Mouse (Mus musculus) hindbrain, embryonic 14.5 days (tissue): ENCODE measurements at regions not wholly inside any gene's neighbourhood (a gene's known extent, or its start where the extent isn't known, plus 50 kb on each side); places are given as distances from the start of the nearest gene placed in this dataset.

Experiments used
- ATAC-seq: fragments of 200-750 bp; cut with Nextera tagmentation; 2 replicates; pipeline ENCODE4 v1.8.0; 2017; ENCODE audit warnings: moderate number of reproducible peaks, mild to moderate bottlenecking, moderate TSS enrichment, moderate library complexity; ENCODE audit not compliant: low FRiP score
- DNase-seq: peaks from one replicate; pipeline ENCODE4 v3.0.0-alpha.2; 2015; ENCODE audit warnings: low spot score
- H3K27ac ChIP-seq: fragments of 300-500 bp; sonication (generic); 2 replicates; pipeline ENCODE4 v1.5.1; 2014; ENCODE audit warnings: mild to moderate bottlenecking, moderate library complexity
- H3K27me3 ChIP-seq: fragments of 300-500 bp; sonication (generic); 2 replicates; pipeline ENCODE4 v1.6.1; 2014; ENCODE audit warnings: mild to moderate bottlenecking, low read length, mixed read lengths; ENCODE audit not compliant: control insufficient read depth, insufficient read depth
- H3K36me3 ChIP-seq: fragments of 300-500 bp; sonication (generic); replicated peaks from 2 replicates; pipeline ENCODE4 v1.6.1; 2014; ENCODE audit not compliant: control insufficient read depth, insufficient read depth
- H3K4me1 ChIP-seq: fragments of 300-500 bp; sonication (generic); replicated peaks from 2 replicates; pipeline ENCODE4 v1.6.1; 2014; ENCODE audit warnings: antibody characterized with exemption, low read length, mixed read lengths; ENCODE audit not compliant: control insufficient read depth, insufficient read depth
- H3K4me2 ChIP-seq: fragments of 300-500 bp; sonication (generic); replicated peaks from 2 replicates; pipeline ENCODE4 v1.6.1; 2014; ENCODE audit warnings: mild to moderate bottlenecking, moderate library complexity
- H3K4me3 ChIP-seq: fragments of 300-500 bp; sonication (generic); replicated peaks from 2 replicates; pipeline ENCODE4 v1.5.1; 2014; ENCODE audit warnings: mild to moderate bottlenecking, low read length
- H3K9ac ChIP-seq: fragments of 300-500 bp; sonication (generic); 2 replicates; pipeline ENCODE4 v1.6.1; 2014
- H3K9me3 ChIP-seq: fragments of 300-500 bp; sonication (generic); 2 replicates; pipeline ENCODE4 v1.6.1; 2016; ENCODE audit warnings: low read length; ENCODE audit not compliant: control insufficient read depth
- WGBS: fragments of 180-500 bp; shearing (Covaris S2); extraction: QIAGEN DNeasy Blood & Tissue Kit; methylation state at CpG from one replicate; pipeline ENCODE4 v1.1.7; 2014; 5-methylcytosine and 5-hydroxymethylcytosine counted together

DNA sequence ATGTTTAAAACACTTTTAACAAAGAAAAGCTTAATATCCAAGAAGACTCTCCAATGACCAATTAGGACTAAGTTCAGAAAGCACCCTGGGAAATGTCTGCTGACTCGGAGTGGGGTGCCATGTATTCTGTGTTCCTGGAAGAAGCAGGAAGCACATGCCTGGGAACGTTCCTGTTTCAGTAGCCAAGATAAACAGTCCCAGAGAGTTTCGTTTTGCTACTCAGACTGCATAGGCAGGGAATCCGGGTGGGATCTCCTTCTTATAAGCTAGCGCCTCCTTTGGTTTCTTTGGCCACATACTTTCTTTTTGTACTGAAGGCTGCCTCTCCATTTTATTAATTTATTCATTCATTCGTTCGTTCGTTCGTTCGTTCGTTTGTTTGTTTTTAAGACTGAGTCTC lies 101.9 kb upstream of the Smad1 start:
- WGBS: 88% methylated on average over 11 of the region's 11 CpGs
- no peaks in the 10 kb centered on the region for H3K9me3 ChIP-seq
- DNase-seq (no peak), ATAC-seq (no peak)
- H3K36me3 ChIP-seq: no peaks in the 10 kb centered on the region
- H3K9ac ChIP-seq: no peak overlapping the region
- H3K4me1 ChIP-seq: no peaks in the 10 kb centered on the region
- no peak overlapping the region for H3K4me3 ChIP-seq
- H3K27me3 ChIP-seq: no peaks in the 10 kb centered on the region
- H3K27ac ChIP-seq: no peak overlapping the region
- H3K4me2 ChIP-seq: no peak overlapping the region

DNA sequence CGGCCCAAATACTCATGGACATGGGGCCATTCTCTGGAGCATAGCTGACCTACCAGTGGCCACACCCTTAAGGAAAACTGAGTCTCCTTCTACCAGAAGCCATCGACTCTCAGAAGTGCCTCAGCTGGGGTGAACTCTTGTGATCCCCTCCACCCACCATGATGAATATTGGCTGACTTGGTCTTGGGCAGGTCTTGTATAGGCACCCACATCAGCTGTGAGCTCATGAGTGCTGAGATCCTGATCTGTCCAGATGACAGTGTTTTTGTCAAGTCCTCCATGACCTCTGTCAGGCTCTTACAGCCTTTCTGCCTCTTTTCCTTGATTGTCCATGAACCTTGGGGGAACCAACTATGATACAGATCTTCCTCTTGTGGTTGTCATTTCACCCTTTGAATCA lies 99.9 kb upstream of the Smad1 start:
- Histone ChIP-seq H3K4me1 (no peaks in the 10 kb centered on the region), H3K4me3 (no peak overlapping the region), H3K27me3 (no peaks in the 10 kb centered on the region), H3K9ac (no peak overlapping the region), H3K36me3 (no peaks in the 10 kb centered on the region), H3K27ac (no peak overlapping the region), H3K4me2 (no peak overlapping the region), H3K9me3 (no peaks in the 10 kb centered on the region)
- 81% methylated on average over 2 of the region's 2 CpGs for WGBS
- DNase-seq (no peak), ATAC-seq (no peak)

DNA sequence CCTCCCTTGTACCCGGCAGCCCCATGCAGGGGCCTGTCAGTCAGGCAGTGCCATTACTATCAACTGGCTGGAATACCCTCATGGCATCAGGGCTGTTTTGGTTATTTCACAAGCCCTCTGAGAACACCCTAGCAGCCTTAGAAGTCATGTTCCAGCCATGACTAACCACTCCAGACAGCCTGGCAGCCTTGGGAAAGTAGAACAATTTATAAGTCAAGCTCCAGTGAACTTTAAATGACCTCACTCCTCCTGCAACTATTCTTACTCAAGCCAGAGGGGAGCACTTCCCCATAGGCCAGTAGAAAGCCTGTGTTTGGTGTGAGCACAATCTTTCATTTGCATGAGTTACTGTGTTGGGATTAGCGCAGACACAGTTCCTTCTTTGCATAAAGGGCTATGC lies 99.3 kb upstream of the Smad1 start:
- no peak for ATAC-seq
- no peak overlapping the region for H3K4me2 ChIP-seq
- H3K9ac ChIP-seq: no peak overlapping the region
- no peak overlapping the region for H3K4me3 ChIP-seq
- DNase-seq: no peak
- 69% methylated on average over 2 of the region's 2 CpGs for WGBS
- no peaks in the 10 kb centered on the region for H3K9me3 ChIP-seq
- no peaks in the 10 kb centered on the region for H3K36me3 ChIP-seq
- no peak overlapping the region for H3K27ac ChIP-seq
- H3K4me1 ChIP-seq: no peaks in the 10 kb centered on the region
- no peaks in the 10 kb centered on the region for H3K27me3 ChIP-seq

DNA sequence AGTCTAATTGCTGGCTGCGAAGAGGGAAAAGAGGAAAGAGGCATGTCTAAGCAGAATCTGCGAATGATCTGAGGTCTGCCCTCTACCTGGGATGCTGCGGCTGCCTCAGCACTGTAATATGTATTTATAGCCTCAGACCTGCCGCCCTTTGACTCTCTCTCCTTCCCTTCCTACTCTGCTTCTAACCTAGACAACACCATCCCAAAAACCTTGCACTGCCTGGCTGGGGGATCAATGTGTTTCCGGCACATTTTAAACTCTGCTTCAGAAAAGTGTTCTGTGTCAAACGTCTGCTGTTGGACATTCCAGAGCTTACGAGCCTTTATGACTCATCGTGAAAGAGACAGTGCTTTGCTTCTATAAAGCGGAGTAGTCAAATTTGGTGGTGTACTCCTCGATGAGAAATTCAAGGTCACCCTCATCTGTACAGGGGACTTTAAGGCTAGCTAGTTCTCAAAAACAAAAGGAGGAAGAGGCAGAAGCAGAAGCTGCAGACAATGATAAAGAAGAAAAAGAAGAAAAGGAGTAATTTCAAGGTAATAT lies 91.9 kb upstream of the Smad1 start:
- H3K9me3 ChIP-seq: no peaks in the 10 kb centered on the region
- no peak overlapping the region for H3K4me2 ChIP-seq
- H3K27ac ChIP-seq: no peak overlapping the region
- no peaks in the 10 kb centered on the region for H3K36me3 ChIP-seq
- 64% methylated on average over 10 of the region's 10 CpGs for WGBS
- H3K27me3 ChIP-seq: no peaks in the 10 kb centered on the region
- no peaks in the 10 kb centered on the region for H3K4me1 ChIP-seq
- no peak overlapping the region for H3K4me3 ChIP-seq
- no peak for ATAC-seq
- no peak overlapping the region for H3K9ac ChIP-seq
- no peak for DNase-seq

DNA sequence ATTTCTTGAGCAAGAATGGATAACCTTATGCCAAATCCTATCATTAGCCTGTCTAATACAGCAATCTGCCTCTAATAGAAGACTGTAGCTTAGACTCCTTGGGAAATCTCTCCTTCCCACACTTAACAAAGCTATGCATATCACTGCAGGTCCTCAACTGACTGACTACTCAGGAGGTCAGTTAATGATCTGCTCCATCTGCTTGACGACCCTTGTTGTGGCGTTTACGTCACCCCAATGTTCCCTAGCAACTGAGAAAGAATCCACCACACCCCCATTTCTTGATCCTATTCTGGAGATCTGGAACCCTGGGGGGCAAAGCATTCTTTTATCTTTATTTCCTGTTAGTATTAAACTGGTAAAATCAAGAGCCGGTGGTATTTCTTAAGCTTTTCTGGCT lies 91.4 kb upstream of the Smad1 start:
- DNase-seq (no peak), ATAC-seq (no peak; the same call in 1 of the 2 replicates)
- Histone ChIP-seq H3K9me3 (no peaks in the 10 kb centered on the region), H3K4me1 (no peaks in the 10 kb centered on the region), H3K27me3 (no peaks in the 10 kb centered on the region), H3K27ac (no peak overlapping the region), H3K36me3 (no peaks in the 10 kb centered on the region), H3K4me3 (no peak overlapping the region), H3K9ac (no peak overlapping the region), H3K4me2 (no peak overlapping the region)
- 14% methylated on average over 4 of the region's 4 CpGs for WGBS

DNA sequence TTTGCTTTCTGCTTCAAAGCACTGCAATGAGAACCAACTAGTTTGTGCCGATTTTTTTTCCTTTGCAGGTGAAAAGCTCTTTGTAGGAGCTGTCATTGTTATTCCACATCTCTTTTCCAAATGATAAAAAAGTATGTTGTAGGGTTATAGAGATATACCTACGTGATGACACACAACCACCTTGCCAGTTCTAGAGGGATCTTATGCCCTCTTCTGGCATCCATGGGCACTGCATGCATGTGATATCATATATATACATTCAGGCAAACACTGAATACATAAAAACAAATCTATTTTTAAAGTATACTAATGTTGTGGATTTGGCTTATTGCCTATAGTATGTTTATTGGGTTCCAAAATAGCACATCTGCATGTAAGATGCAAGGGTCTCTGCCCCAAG lies 89.5 kb upstream of the Smad1 start:
- 69% methylated on average over 2 of the region's 2 CpGs for WGBS
- H3K27ac ChIP-seq: no peak overlapping the region
- H3K4me3 ChIP-seq: no peak overlapping the region
- H3K27me3 ChIP-seq: no peaks in the 10 kb centered on the region
- no peaks in the 10 kb centered on the region for H3K36me3 ChIP-seq
- no peak overlapping the region for H3K4me2 ChIP-seq
- H3K9ac ChIP-seq: no peak overlapping the region
- ATAC-seq (no peak), DNase-seq (no peak)
- H3K4me1 ChIP-seq: no peaks in the 10 kb centered on the region
- no peaks in the 10 kb centered on the region for H3K9me3 ChIP-seq

DNA sequence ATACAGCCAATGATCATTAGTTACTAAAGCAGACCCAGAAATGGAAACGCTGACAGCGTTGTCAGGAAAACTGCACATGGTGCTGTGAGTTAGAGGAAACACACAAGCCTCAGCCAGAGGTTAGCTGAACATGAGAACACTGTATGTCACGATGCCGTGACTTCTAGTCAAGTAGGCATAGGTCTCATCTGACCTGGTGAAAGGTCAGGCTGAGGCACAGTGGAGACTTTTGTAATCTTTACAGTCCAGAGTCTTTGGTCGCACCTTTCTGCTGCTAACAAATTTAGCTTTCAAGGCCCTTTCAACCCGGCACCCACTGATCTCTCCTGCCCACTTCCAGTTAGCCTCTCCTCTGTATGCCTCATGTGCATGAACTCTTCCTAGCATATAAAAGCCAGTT lies 88.3 kb upstream of the Smad1 start:
- no peak overlapping the region for H3K27ac ChIP-seq
- no peak overlapping the region for H3K9ac ChIP-seq
- H3K9me3 ChIP-seq: no peaks in the 10 kb centered on the region
- no peaks in the 10 kb centered on the region for H3K36me3 ChIP-seq
- WGBS: 87% methylated on average over 6 of the region's 6 CpGs
- H3K4me2 ChIP-seq: no peak overlapping the region
- no peak overlapping the region for H3K4me3 ChIP-seq
- no peaks in the 10 kb centered on the region for H3K4me1 ChIP-seq
- DNase-seq: no peak
- no peaks in the 10 kb centered on the region for H3K27me3 ChIP-seq
- ATAC-seq: no peak

DNA sequence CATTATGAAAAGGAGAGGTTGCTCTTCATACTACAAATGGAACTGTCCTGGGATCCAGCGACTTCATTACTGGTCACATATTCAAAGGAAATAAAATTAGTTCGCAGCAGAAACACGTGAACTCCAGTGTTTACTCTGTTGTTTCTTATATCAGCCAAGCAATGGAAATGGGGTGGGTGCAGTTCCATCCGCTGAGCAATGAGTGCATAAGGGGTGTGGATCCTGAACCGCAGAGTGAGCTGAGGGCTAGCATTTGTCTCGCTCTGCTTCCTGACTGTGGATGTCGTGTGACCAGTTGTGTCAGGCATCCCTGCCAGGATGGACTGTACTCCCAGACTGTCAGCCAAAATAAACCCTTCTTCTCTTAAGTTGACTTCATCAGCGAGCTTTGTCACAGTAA lies 80.0 kb upstream of the Smad1 start:
- DNase-seq (no peak), ATAC-seq (no peak)
- no peaks in the 10 kb centered on the region for H3K4me1 ChIP-seq
- H3K4me3 ChIP-seq: no peak overlapping the region
- H3K27me3 ChIP-seq: no peaks in the 10 kb centered on the region
- no peak overlapping the region for H3K27ac ChIP-seq
- H3K4me2 ChIP-seq: no peak overlapping the region
- H3K36me3 ChIP-seq: no peaks in the 10 kb centered on the region
- no peak overlapping the region for H3K9ac ChIP-seq
- WGBS: 92% methylated on average over 8 of the region's 8 CpGs
- H3K9me3 ChIP-seq: no peaks in the 10 kb centered on the region

DNA sequence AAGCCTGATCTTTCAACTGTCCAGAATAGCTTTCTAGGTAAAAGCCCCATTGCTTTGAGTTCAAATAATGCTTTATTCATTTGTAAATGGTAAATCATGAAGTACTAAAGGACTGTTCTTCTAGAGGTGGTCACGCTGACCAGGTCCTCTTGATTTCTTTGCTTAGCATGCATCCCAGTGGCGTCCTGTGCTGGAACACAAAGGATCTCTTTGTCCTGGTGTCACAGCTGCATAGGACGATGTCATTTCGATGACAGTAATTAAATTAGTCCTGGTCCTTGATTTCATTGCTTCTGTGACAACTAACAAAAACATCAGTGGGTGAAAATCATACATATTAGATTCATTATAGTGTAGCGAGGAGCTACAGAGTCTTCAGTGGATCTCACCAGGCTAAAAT lies 76.7 kb upstream of the Smad1 start:
- Histone ChIP-seq H3K27me3 (no peaks in the 10 kb centered on the region), H3K9ac (no peak overlapping the region), H3K4me1 (no peaks in the 10 kb centered on the region), H3K4me3 (no peak overlapping the region), H3K4me2 (no peak overlapping the region), H3K27ac (no peak overlapping the region), H3K36me3 (no peaks in the 10 kb centered on the region), H3K9me3 (no peaks in the 10 kb centered on the region)
- WGBS: 27% methylated on average over 5 of the region's 5 CpGs
- no peak for ATAC-seq
- DNase-seq: no peak

DNA sequence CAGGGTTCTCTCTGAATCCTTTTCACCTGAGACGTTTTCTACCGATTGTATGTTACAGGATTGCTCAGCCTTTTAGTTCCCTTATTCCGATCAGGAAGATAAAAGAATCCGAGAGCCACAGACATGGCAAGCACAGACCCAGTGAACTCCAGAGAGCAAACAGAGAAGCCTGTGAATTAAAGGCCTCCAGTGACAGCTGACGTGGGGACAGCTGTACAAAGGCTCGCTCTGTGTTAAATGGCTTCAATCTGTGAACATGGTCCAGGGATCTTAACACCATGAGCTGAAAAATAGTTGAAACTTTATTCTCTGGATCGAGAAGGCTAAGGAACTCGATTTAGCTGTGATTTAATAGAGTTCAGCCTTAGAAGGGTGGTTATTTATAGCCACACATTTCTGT lies 75.4 kb upstream of the Smad1 start:
- DNase-seq: no peak
- 58% methylated on average over 8 of the region's 8 CpGs for WGBS
- H3K36me3 ChIP-seq: no peaks in the 10 kb centered on the region

More for the DNA sequence above, 75.4 kb upstream of the Smad1 start:
- Histone ChIP-seq H3K27me3 (no peaks in the 10 kb centered on the region), H3K4me3 (no peak overlapping the region), H3K4me2 (no peak overlapping the region), H3K9ac (no peak overlapping the region), H3K9me3 (no peaks in the 10 kb centered on the region), H3K27ac (no peak overlapping the region), H3K4me1 (no peaks in the 10 kb centered on the region)
- no peak for ATAC-seq
